Comparison of ENCODE assay signal across 12 mouse cellular contexts in genomic region chr11:32250880-32251763, GRCm38 (mm10). TPM values are rescaled to one million over a fixed set of nuclear protein-coding genes. Genes with fewer than 3 reads are reported as not detected.
DNase-seq lines count a peak whose midpoint lies in the region; ATAC-seq and TF ChIP-seq lines count a peak whose summit lies in the region.
"Had no signal": no experiment of that assay in that cellular context is flagged by ENCODE, and none has a peak within 500 bp of the region (broad histone marks: within the 10 kb centered on the region; RNA-seq: fewer than 3 reads in every experiment).

No protein-coding gene starts in this region.

- peaks cover 87% of the 10 kb centered on the region for H3K36me3 ChIP-seq in kidney, embryonic 15.5 days
- peaks cover 57% of the 10 kb centered on the region for H3K36me3 ChIP-seq in kidney, embryonic 14.5 days (ENCODE audit: control insufficient read depth, insufficient read depth, low read length)
- H3K36me3 ChIP-seq in erythroblast, embryonic 14.5 days (ENCODE audit: control insufficient read depth), result peaks cover 99% of the 10 kb centered on the region
- H3K36me3 ChIP-seq in myocyte (ENCODE audit: control insufficient read depth, insufficient read depth), result peaks cover 40% of the 10 kb centered on the region

- WGBS in kidney, embryonic 15.5 days, result 89% methylated on average over 8 of the region's 8 CpGs
- WGBS in kidney, embryonic 14.5 days, result 87% methylated on average over 8 of the region's 8 CpGs

- H3K4me2 ChIP-seq in kidney, embryonic 15.5 days, result no peak overlapping the region
- H3K4me2 ChIP-seq in kidney, embryonic 14.5 days (replicated peaks; ENCODE audit: low read depth, low read length), result no peak overlapping the region
- peak overlapping the region; percentile 54 for H3K4me2 ChIP-seq in myocyte (ENCODE audit: low read depth)
- H3K4me2 ChIP-seq: forebrain, embryonic 12.5 days had no signal

- no peaks in the 10 kb centered on the region for H3K79me2 ChIP-seq in myocyte (ENCODE audit: control insufficient read depth, insufficient read depth)

- H3K9me3 ChIP-seq in kidney, embryonic 15.5 days (replicated peaks), result no peaks in the 10 kb centered on the region
- H3K9me3 ChIP-seq in kidney, embryonic 14.5 days (ENCODE audit: control insufficient read depth, low read length), result no peaks in the 10 kb centered on the region
- H3K9me3 ChIP-seq in erythroblast, embryonic 14.5 days (ENCODE audit: control insufficient read depth, low read length), result no peaks in the 10 kb centered on the region
- H3K9me3 ChIP-seq: forebrain, embryonic 12.5 days had no signal

- no peak overlapping the region for H3K4me3 ChIP-seq in kidney, embryonic 15.5 days (replicated peaks)
- no peak overlapping the region for H3K4me3 ChIP-seq in kidney, embryonic 14.5 days (ENCODE audit: low read length)
- H3K4me3 ChIP-seq in erythroblast, embryonic 14.5 days (replicated peaks), result peak overlapping the region; percentile 30
- H3K4me3 ChIP-seq in myocyte, result no peak overlapping the region
- H3K4me3 ChIP-seq: forebrain, embryonic 12.5 days had no signal

- H3K4me1 ChIP-seq in kidney, embryonic 15.5 days, result no peaks in the 10 kb centered on the region
- no peaks in the 10 kb centered on the region for H3K4me1 ChIP-seq in kidney, embryonic 14.5 days (ENCODE audit: control insufficient read depth, insufficient read depth, low read length)
- H3K4me1 ChIP-seq in erythroblast, embryonic 14.5 days (ENCODE audit: control insufficient read depth), result peaks cover 100% of the 10 kb centered on the region
- H3K4me1 ChIP-seq: forebrain, embryonic 12.5 days had no signal

- H3K27ac ChIP-seq in kidney, embryonic 15.5 days, result no peak overlapping the region
- no peak overlapping the region for H3K27ac ChIP-seq in kidney, embryonic 14.5 days (ENCODE audit: low read depth, low read length)
- H3K27ac ChIP-seq: forebrain, embryonic 12.5 days had no signal

- H3K27me3 ChIP-seq in kidney, embryonic 15.5 days, result no peaks in the 10 kb centered on the region
- no peaks in the 10 kb centered on the region for H3K27me3 ChIP-seq in kidney, embryonic 14.5 days (ENCODE audit: control insufficient read depth, insufficient read depth, low read length)
- no peaks in the 10 kb centered on the region for H3K27me3 ChIP-seq in erythroblast, embryonic 14.5 days (ENCODE audit: control insufficient read depth)
- H3K27me3 ChIP-seq in myocyte (ENCODE audit: control insufficient read depth, insufficient read depth, insufficient read length), result no peaks in the 10 kb centered on the region
- H3K27me3 ChIP-seq: forebrain, embryonic 12.5 days had no signal

- TF ChIP-seq POLR2A in myocyte (IDR thresholded peaks at IDR 0.05; ENCODE audit: insufficient read length, low read depth), result no peak

- DNase-seq in Muller cell, postnatal 12 days (ENCODE audit: inconsistent ontology term), result peak; percentile 26
- no peak for DNase-seq in MN1 (ENCODE audit: low spot score)
- DNase-seq in embryo, embryonic 11 days, result no peak
- no peak for DNase-seq in ovary, postnatal 14 days (ENCODE audit: low spot score)
- DNase-seq: cerebellum, adult 11-12 months; heart, postnatal 14 days had no signal

- H3K9ac ChIP-seq in kidney, embryonic 15.5 days, result no peak overlapping the region
- no peak overlapping the region for H3K9ac ChIP-seq in kidney, embryonic 14.5 days (ENCODE audit: low read depth, low read length)
- H3K9ac ChIP-seq: forebrain, embryonic 12.5 days had no signal

- H3ac ChIP-seq in myocyte (ENCODE audit: control insufficient read depth, insufficient read length), result no peak overlapping the region

- peak; percentile 90 for ATAC-seq in kidney, embryonic 15.5 days (replicated peaks; ENCODE audit: low FRiP score)
- ATAC-seq in kidney, embryonic 14.5 days (ENCODE audit: low FRiP score, low TSS enrichment), result no peak

TF ChIP-seq in myocyte, 11 proteins besides CTCF, POLR2A, EP300 and RAD21:
- TF ChIP-seq POLR2AphosphoS2 (IDR thresholded peaks at IDR 0.05; ENCODE audit: insufficient read length, low read depth) (no peak), MYOG (IDR thresholded peaks at IDR 0.05; ENCODE audit: control insufficient read depth in 1 of 3, insufficient read depth in 1 of 3, insufficient read length in 2 of 3, low read depth in 2 of 3) (peak in 1 of 3 experiments; percentile 21), CEBPB (IDR thresholded peaks at IDR 0.05; ENCODE audit: insufficient read depth, poor library complexity, severe bottlenecking) (no peak), USF1 (IDR thresholded peaks at IDR 0.05; ENCODE audit: low read depth) (no peak), TCF12 (IDR thresholded peaks at IDR 0.05; ENCODE audit: insufficient read depth, poor library complexity, severe bottlenecking) (no peak), MAX (IDR thresholded peaks at IDR 0.05; ENCODE audit: low read depth) (no peak), SRF (IDR thresholded peaks at IDR 0.05; ENCODE audit: control insufficient read depth, insufficient read length, low read depth) (no peak), MYOD1 (IDR thresholded peaks at IDR 0.05; ENCODE audit: control insufficient read depth in 1 of 3, insufficient read length in 2 of 3, low read depth in 2 of 3) (peak in 1 of 3 experiments; percentile 64), E2F4 (IDR thresholded peaks at IDR 0.05; ENCODE audit: insufficient read depth) (no peak)

RNA-seq across cellular contexts. Expression of gene Nprl3, which starts 16.4 kb away (rescaled TPM):
- polyA plus RNA-seq in kidney, embryonic 15.5 days (2015; fragmentation: Nextera tagmentation; extraction: Ambion mirVana), result 38.8 and 43.9 TPM in 2 replicates
- 27.5 and 45.5 TPM in 2 replicates for polyA plus RNA-seq in kidney, embryonic 14.5 days (2014; fragmentation: Nextera tagmentation; extraction: Ambion mirVana)
- 4.8 and 5.8 TPM in 2 replicates for polyA plus RNA-seq in erythroblast, embryonic 14.5 days (2012)
- 57.4 TPM for polyA plus RNA-seq in myocyte (2012; fragmentation: generic; extraction: Trizol)

RNA-seq across cellular contexts. Expression of gene Mpg, which starts 24.8 kb away (rescaled TPM):
- 33.5 and 36.1 TPM in 2 replicates for polyA plus RNA-seq in kidney, embryonic 15.5 days (2015; fragmentation: Nextera tagmentation; extraction: Ambion mirVana)
- polyA plus RNA-seq in kidney, embryonic 14.5 days (2014; fragmentation: Nextera tagmentation; extraction: Ambion mirVana), result 35.6 and 39.8 TPM in 2 replicates
- polyA plus RNA-seq in erythroblast, embryonic 14.5 days (2012), result 4.8 and 5.0 TPM in 2 replicates
- polyA plus RNA-seq in myocyte (2012; fragmentation: generic; extraction: Trizol), result 23.8 TPM

RNA-seq across cellular contexts. Expression of gene Hba-x, which starts 25.1 kb away (rescaled TPM):
- polyA plus RNA-seq in kidney, embryonic 15.5 days (2015; fragmentation: Nextera tagmentation; extraction: Ambion mirVana), result 36.6 and 65.3 TPM in 2 replicates
- polyA plus RNA-seq in kidney, embryonic 14.5 days (2014; fragmentation: Nextera tagmentation; extraction: Ambion mirVana), result 87.6 and 90.7 TPM in 2 replicates
- 158 and 188 TPM in 2 replicates for polyA plus RNA-seq in erythroblast, embryonic 14.5 days (2012)
- polyA plus RNA-seq in myocyte (2012; fragmentation: generic; extraction: Trizol), result not detected
- polyA plus RNA-seq: small intestine, adult 2 months had no signal

RNA-seq across cellular contexts. Expression of gene Rhbdf1, which starts 29.0 kb away (rescaled TPM):
- polyA plus RNA-seq in kidney, embryonic 15.5 days (2015; fragmentation: Nextera tagmentation; extraction: Ambion mirVana), result 48.7 and 55.4 TPM in 2 replicates
- 28.0 and 39.5 TPM in 2 replicates for polyA plus RNA-seq in kidney, embryonic 14.5 days (2014; fragmentation: Nextera tagmentation; extraction: Ambion mirVana)
- 0.44 and 0.77 TPM in 2 replicates for polyA plus RNA-seq in erythroblast, embryonic 14.5 days (2012)
- 73.3 TPM for polyA plus RNA-seq in myocyte (2012; fragmentation: generic; extraction: Trizol)

RNA-seq across cellular contexts. Expression of gene Hba-a1, which starts 32.2 kb away (rescaled TPM):
- 4,301 and 5,259 TPM in 2 replicates for polyA plus RNA-seq in kidney, embryonic 15.5 days (2015; fragmentation: Nextera tagmentation; extraction: Ambion mirVana)
- 2,390 and 2,705 TPM in 2 replicates for polyA plus RNA-seq in kidney, embryonic 14.5 days (2014; fragmentation: Nextera tagmentation; extraction: Ambion mirVana)
- 387,305 and 409,151 TPM in 2 replicates for polyA plus RNA-seq in erythroblast, embryonic 14.5 days (2012)
- polyA plus RNA-seq in myocyte (2012; fragmentation: generic; extraction: Trizol), result 12.3 TPM

Comparison
In these comparisons a context has a peak if more than half of its experiments do, and no peak if none do; other contexts are left out.
1. RNA of gene Hba-x, which starts 25.1 kb away (polyA plus RNA-seq): 158 to 188 TPM in erythroblast, embryonic 14.5 days, 87.6 to 90.7 TPM in kidney, embryonic 14.5 days and 36.6 to 65.3 TPM in kidney, embryonic 15.5 days; not detected in myocyte (single experiment); every median in the first group is over 10 times any median in the second.